Mouse (Mus musculus) ES-E14 (cell line): ENCODE data around the gene Tead3. TPM values are rescaled to one million over a fixed set of nuclear protein-coding genes. Genes with fewer than 3 reads are reported as not detected.
"Not testable (repeated sequence)": the region's sequence is repeated elsewhere in the genome, so short reads cannot be mapped to it uniquely, and the experiment has no call there.

Source experiments
- DNase-seq: peaks from one replicate; pipeline ENCODE4 v3.0.0-alpha.2; 2013; ENCODE audit warnings: low read depth, low spot score
- H3K27ac ChIP-seq: 2 replicates; pipeline ENCODE4 v1.5.1; 2012; ENCODE audit warnings: low read depth, mild to moderate bottlenecking, low read length, moderate library complexity, mixed read lengths; ENCODE audit not compliant: poor library complexity, insufficient read depth, severe bottlenecking
- H3K36me3 ChIP-seq: 2 replicates; pipeline ENCODE4 v1.6.1; 2012; ENCODE audit warnings: mild to moderate bottlenecking, low read length, moderate library complexity, mixed read lengths; ENCODE audit not compliant: control insufficient read depth, poor library complexity, insufficient read depth, severe bottlenecking
- H3K4me1 ChIP-seq, 2 experiments: fragments of 150-350 bp in 1 of 2; sonication (generic) in 1 of 2; 2 replicates each; pipeline ENCODE4 v1.6.1; 2012; ENCODE audit warnings: low read length in 2 of 2, mild to moderate bottlenecking in 1 of 2, mixed read lengths in 1 of 2; ENCODE audit not compliant: control insufficient read depth in 2 of 2, insufficient read depth in 2 of 2, poor library complexity in 1 of 2
- H3K4me3 ChIP-seq, 2 experiments: fragments of 150-350 bp in 1 of 2; sonication (generic) in 1 of 2; 2 replicates each; pipeline ENCODE4 v1.5.1; 2012; ENCODE audit warnings: low read length in 2 of 2, low read depth in 1 of 2, mild to moderate bottlenecking in 1 of 2, mixed read lengths in 1 of 2; ENCODE audit not compliant: insufficient read depth in 1 of 2, poor library complexity in 1 of 2, severe bottlenecking in 1 of 2
- H3K9ac ChIP-seq: 2 replicates; pipeline ENCODE4 v1.6.1; 2012; ENCODE audit warnings: low read depth, mild to moderate bottlenecking, low read length, mixed read lengths; ENCODE audit not compliant: poor library complexity, insufficient read depth, severe bottlenecking
- H3K9me3 ChIP-seq: fragments of 150-350 bp; sonication (generic); 2 replicates; pipeline ENCODE4 v1.6.1; 2012; ENCODE audit warnings: low read depth, mild to moderate bottlenecking, low read length; ENCODE audit not compliant: control insufficient read depth, insufficient read depth
- CHD2 ChIP-seq: IDR thresholded peaks from 2 replicates; pipeline ENCODE4 v1.6.1; 2014; ENCODE audit warnings: mild to moderate bottlenecking, low read depth, low read length, inconsistent platforms
- HCFC1 ChIP-seq: IDR thresholded peaks from 2 replicates; pipeline ENCODE4 v1.6.1; 2012; ENCODE audit warnings: low read length, inconsistent platforms, borderline replicate concordance; ENCODE audit not compliant: insufficient read depth
- MAFK ChIP-seq: IDR thresholded peaks from 2 replicates; pipeline ENCODE4 v1.6.1; 2014; ENCODE audit warnings: mild to moderate bottlenecking, low read depth, low read length, inconsistent platforms; ENCODE audit not compliant: insufficient read depth
- ZC3H11A ChIP-seq: IDR thresholded peaks from 2 replicates; pipeline ENCODE4 v1.6.1; 2012; ENCODE audit warnings: low read depth, mild to moderate bottlenecking, inconsistent platforms, low read length, borderline replicate concordance
- ZNF384 ChIP-seq: IDR thresholded peaks from 2 replicates; pipeline ENCODE4 v1.6.1; 2012; ENCODE audit warnings: low read depth, low read length, inconsistent platforms
- in situ Hi-C, 2 experiments: fragments of 600-800 bp; cut with MboI; formaldehyde crosslinking; loops; one replicate each; pipeline ENCODE4 v1.15.1; 2025; ENCODE audit warnings: low sequenced_read_pairs in 2 of 2, inconsistent platforms in 1 of 2; ENCODE audit not compliant: unreplicated experiment in 2 of 2
- total RNA-seq: library from RNA; depleted of rRNA; stranded (reverse); fragments of 300-350 nt; gene quantifications from 2 replicates; pipeline ENCODE4 v1.2.3, GENCODE M21; 2012

The Tead3 gene
- total RNA-seq, 1 experiment: 8.0 TPM

- Histone ChIP-seq H3K4me3 (no peak overlapping the region), H3K9me3 (no peaks in the 10 kb centered on the region), H3K4me1 (peaks cover 0 to 10% of the 10 kb centered on the region in 2 experiments; a peak in 2 of 4 replicates), H3K9ac (no peak overlapping the region), H3K36me3 (peaks cover 45% of the 10 kb centered on the region), H3K27ac (no peak overlapping the region)
- no peak for DNase-seq
- in situ Hi-C loops: no loop called here
- TF ChIP-seq ZC3H11A (no peak), MAFK (no peak), CHD2 (no peak), HCFC1 (no peak), ZNF384 (no peak)
Measured at GRCm38 (mm10) chr17:28325751-28326150, 24.9 kb downstream of the Tead3 start.

- H3K9me3 ChIP-seq, H3K9ac ChIP-seq, H3K27ac ChIP-seq, in situ Hi-C loops, H3K4me3 ChIP-seq, DNase-seq: not testable (repeated sequence)
- peaks cover 35% of the 10 kb centered on the region for H3K36me3 ChIP-seq
- peaks cover 0 to 10% of the 10 kb centered on the region in 2 experiments; a peak in 2 of 4 replicates for H3K4me1 ChIP-seq
Measured at GRCm38 (mm10) chr17:28324416-28324815, 26.2 kb downstream of the Tead3 start.

DNA sequence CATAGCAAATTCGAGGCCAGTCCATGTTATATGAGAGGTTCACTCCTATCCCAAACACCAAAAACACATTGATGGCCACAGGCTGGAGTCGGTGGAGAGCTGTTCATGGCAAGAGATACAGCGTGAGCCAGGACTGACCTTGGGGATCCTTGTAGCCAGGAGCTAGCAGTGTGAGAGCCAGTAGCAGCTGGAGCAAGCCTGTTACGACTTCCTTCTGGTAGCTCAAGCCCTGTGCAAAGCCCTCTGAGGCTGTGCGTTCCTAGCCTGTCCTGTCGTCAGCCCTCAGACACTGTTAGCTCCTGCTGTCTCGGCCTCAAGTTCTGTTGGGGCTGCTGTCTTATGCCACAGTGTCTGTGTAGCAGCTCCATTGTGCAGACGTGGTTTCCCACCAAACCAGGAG, 26.8 kb downstream of the Tead3 start:
- no peak overlapping the region for H3K4me3 ChIP-seq
- DNase-seq: no peak
- no peak overlapping the region for H3K27ac ChIP-seq
- peaks cover 30% of the 10 kb centered on the region for H3K36me3 ChIP-seq
- TF ChIP-seq ZNF384 (no peak), ZC3H11A (no peak), CHD2 (no peak), MAFK (no peak), HCFC1 (no peak)
- H3K9me3 ChIP-seq: no peaks in the 10 kb centered on the region
- in situ Hi-C loops: no loop called here
- H3K9ac ChIP-seq: no peak overlapping the region
- peaks cover 0 to 10% of the 10 kb centered on the region in 2 experiments; a peak in 2 of 4 replicates for H3K4me1 ChIP-seq

DNA sequence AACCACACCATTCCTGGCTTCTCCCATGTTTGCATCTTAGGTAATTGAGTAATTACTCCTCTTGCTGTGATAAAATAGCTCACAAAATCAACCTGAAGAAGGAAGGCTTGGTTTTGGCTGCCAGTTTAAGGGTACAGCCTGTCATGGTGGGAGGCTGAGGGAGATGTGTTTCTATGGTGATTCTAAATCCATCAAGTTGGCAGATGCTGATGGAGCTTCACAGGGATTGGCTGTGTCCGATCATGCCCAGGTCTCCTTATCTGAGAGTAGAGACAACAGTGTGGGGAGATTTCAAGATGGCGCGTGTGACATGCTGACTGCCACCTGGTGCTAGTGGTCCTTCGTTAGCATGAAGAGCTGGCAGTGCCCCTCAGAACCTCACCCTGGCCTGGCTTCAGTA, 28.9 kb downstream of the Tead3 start:
- peaks cover 41% of the 10 kb centered on the region for H3K36me3 ChIP-seq
- no peak overlapping the region for H3K4me3 ChIP-seq
- in situ Hi-C loops: no loop called here
- TF ChIP-seq ZC3H11A: no peak
- no peak for TF ChIP-seq HCFC1
- no peak for TF ChIP-seq MAFK
- TF ChIP-seq CHD2: no peak
- TF ChIP-seq ZNF384: no peak
- peaks cover 0 to 7% of the 10 kb centered on the region in 2 experiments; a peak in 2 of 4 replicates for H3K4me1 ChIP-seq
- H3K27ac ChIP-seq: no peak overlapping the region
- no peak for DNase-seq
- no peaks in the 10 kb centered on the region for H3K9me3 ChIP-seq
- H3K9ac ChIP-seq: no peak overlapping the region

DNA sequence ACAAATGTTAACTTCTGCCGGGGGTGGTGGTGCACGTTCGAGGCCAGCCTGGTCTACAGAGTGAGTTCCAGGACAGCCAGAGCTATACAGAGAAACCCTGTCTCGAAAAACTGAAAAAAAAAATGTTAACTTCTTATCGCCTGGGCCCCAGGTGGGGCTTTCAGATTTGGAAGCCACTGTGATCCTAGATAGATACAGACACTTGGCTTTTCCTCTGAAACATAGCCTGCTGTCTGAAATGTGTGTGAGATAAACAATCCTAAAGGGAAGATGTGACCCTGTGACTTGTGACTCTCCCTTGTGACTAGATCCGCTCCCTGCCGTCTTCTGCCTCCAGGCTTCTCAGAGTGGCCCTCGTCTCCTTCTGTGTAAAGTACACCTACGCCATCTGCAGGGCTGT, 32.9 kb downstream of the Tead3 start:
- Histone ChIP-seq H3K4me1 (peaks cover 0 to 10% of the 10 kb centered on the region in 2 experiments; a peak in 2 of 4 replicates), H3K36me3 (peaks cover 41% of the 10 kb centered on the region), H3K27ac (no peak overlapping the region), H3K4me3 (no peak overlapping the region), H3K9ac (no peak overlapping the region), H3K9me3 (no peaks in the 10 kb centered on the region)
- in situ Hi-C loops: no loop called here
- no peak for TF ChIP-seq MAFK
- TF ChIP-seq ZNF384: no peak
- TF ChIP-seq CHD2: no peak
- TF ChIP-seq ZC3H11A: no peak
- TF ChIP-seq HCFC1: no peak
- no peak for DNase-seq
